Mouse (Mus musculus) lung, postnatal 0 days (tissue): ENCODE measurements around the gene Guca1b.

Source experiments
- CTCF ChIP-seq: IDR thresholded peaks from 2 replicates; pipeline ENCODE4 v1.5.1; 2016; ENCODE audit warnings: antibody characterized with exemption, mild to moderate bottlenecking
- EP300 ChIP-seq: IDR thresholded peaks from 2 replicates; pipeline ENCODE4 v1.6.1; 2016; ENCODE audit warnings: antibody characterized with exemption, mild to moderate bottlenecking, control low read depth

GRCm38 (mm10) chr17:47359964-47360363 lies 25.2 kb upstream of the Guca1b start:
- peak; percentile 66 for TF ChIP-seq CTCF
- TF ChIP-seq EP300 = no peak
